Mouse (Mus musculus): Measurements from ENCODE around the gene Shld1. TPM values are rescaled to one million over a fixed set of nuclear protein-coding genes. Genes with fewer than 3 reads are reported as not detected.

Shld1 gene
- total RNA-seq, 2 experiments from 2014 or later, result 8.1 to 13.4 TPM

- no peak for ATAC-seq (replicated peaks; ENCODE audit: low FRiP score, poor library complexity, severe bottlenecking)
Observed at GRCm38 (mm10) chr2:132780978-132781377, 94.2 kb downstream of the Shld1 start, which contains the start of gene Chgb. Gene Chgb (plus strand): TSS chr2:132781278.

DNA sequence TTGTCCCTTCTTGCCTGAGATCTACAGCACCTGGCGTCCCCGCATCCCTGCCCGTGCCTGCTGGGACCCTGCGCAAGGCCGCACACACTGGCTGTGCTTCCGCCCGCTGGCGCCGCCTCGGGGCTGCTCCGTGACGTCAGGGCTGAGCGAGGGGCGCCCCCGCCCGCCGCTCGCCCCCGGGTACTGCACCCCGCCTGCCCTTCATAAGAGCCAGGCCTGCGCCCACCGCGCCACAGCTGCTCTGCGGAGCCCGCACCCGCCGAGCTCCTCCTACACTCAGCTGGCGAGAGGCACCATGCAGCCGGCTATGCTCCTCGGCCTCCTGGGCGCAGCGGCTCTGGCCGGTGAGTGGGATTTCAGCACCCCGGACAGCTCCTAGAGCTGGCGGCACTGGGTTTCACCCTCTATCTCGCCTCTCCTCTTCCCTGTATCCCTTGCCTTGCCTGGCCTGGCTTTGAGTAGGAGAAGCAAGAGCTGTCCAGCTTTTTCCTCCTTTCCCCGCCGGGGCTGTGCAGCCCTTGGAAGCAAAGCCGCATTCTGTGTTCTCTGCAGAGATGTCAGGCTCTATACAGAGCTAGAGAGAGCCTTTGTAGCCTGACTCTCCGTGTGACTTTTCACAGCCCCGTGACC lies 94.8 kb downstream of the Shld1 start:
- no peak for ATAC-seq (replicated peaks; ENCODE audit: low FRiP score, poor library complexity, severe bottlenecking)

- ATAC-seq (replicated peaks; ENCODE audit: low FRiP score, poor library complexity, severe bottlenecking), result no peak
Observed at GRCm38 (mm10) chr2:132784039-132784438, 97.3 kb downstream of the Shld1 start.

GRCm38 (mm10) chr2:132793441-132794203 lies 106.9 kb downstream of the Shld1 start:
- ATAC-seq (replicated peaks; ENCODE audit: low FRiP score, poor library complexity, severe bottlenecking), result no peak

- no peak for ATAC-seq (replicated peaks; ENCODE audit: low FRiP score, poor library complexity, severe bottlenecking)
Observed at GRCm38 (mm10) chr2:132794204-132794586, 107.5 kb downstream of the Shld1 start.

Other genes starting within 250 kb of the Shld1 start
- gene Gpcpd1, start 99.2 kb upstream of the Shld1 start, total RNA-seq (2015; ENCODE audit: low replicate concordance), result 249 and 306 TPM in 2 replicates
- gene Gpcpd1, start 99.2 kb upstream of the Shld1 start, total RNA-seq (2017; ENCODE audit: low replicate concordance), result 276 and 286 TPM in 2 replicates
- gene Chgb, start 94.3 kb downstream of the Shld1 start, total RNA-seq (2015; ENCODE audit: low replicate concordance), result not detected in 2 replicates
- not detected in 2 replicates for gene Chgb, start 94.3 kb downstream of the Shld1 start, total RNA-seq (2017; ENCODE audit: low replicate concordance)
- gene Trmt6, start 129.1 kb downstream of the Shld1 start, total RNA-seq (2015; ENCODE audit: low replicate concordance), result 2.9 and 12.6 TPM in 2 replicates
- 4.3 and 7.7 TPM in 2 replicates for gene Trmt6, start 129.1 kb downstream of the Shld1 start, total RNA-seq (2017; ENCODE audit: low replicate concordance)
- 10.9 and 13.0 TPM in 2 replicates for gene Mcm8, start 129.2 kb downstream of the Shld1 start, total RNA-seq (2015; ENCODE audit: low replicate concordance)
- gene Mcm8, start 129.2 kb downstream of the Shld1 start, total RNA-seq (2017; ENCODE audit: low replicate concordance), result 2.5 and 8.3 TPM in 2 replicates
- 7.6 and 14.7 TPM in 2 replicates for gene Crls1, start 159.7 kb downstream of the Shld1 start, total RNA-seq (2015; ENCODE audit: low replicate concordance)
- gene Crls1, start 159.7 kb downstream of the Shld1 start, total RNA-seq (2017; ENCODE audit: low replicate concordance), result 1.3 and 5.8 TPM in 2 replicates
- gene Lrrn4, start 194.0 kb downstream of the Shld1 start, total RNA-seq (2015; ENCODE audit: low replicate concordance), result not detected in 2 replicates
- gene Lrrn4, start 194.0 kb downstream of the Shld1 start, total RNA-seq (2017; ENCODE audit: low replicate concordance), result 0.98 TPM in 1 of 2 replicates, not detected in the other

Data from erythroid progenitor cell, adult 5-6 weeks (primary cell).